Mouse (Mus musculus): ENCODE results near the gene Wdr90. TPM values are rescaled to one million over a fixed set of nuclear protein-coding genes. Genes with fewer than 3 reads are reported as not detected.

The Wdr90 gene
- polyA plus RNA-seq, 1 experiment from 2014 or later, result 3.4 TPM

DNA sequence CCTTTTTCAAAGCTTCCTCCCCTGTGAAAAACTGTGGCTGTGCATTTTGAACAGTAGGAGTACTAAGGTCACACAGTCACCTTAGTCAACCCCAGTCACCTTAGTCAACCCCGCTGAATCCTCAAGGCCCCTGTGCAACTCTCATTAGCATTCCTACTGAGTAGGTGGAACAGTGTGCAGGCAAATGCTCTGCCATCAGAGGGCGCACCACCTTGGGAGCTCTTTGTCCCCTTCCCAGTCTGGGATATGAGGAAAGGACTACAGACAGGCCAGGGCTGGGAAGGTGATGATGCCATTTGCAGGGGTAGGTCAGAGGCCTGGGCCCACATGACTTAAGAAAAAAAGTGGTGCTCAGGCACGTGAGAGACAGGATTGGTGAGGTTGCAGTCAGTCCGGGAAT, 18.0 kb upstream of the Wdr90 start:
- Histone ChIP-seq H3K9me3 (ENCODE audit: low read length) (no peaks in the 10 kb centered on the region), H3K9ac (replicated peaks) (no peak overlapping the region), H3K4me2 (ENCODE audit: low read depth, low read length) (no peak overlapping the region), H3K4me1 (ENCODE audit: insufficient read depth) (peaks cover 27% of the 10 kb centered on the region), H3K27me3 (ENCODE audit: insufficient read depth, low read length) (no peaks in the 10 kb centered on the region), H3K36me3 (replicated peaks; ENCODE audit: insufficient read depth, low read length) (peaks cover 17% of the 10 kb centered on the region), H3K27ac (ENCODE audit: low read depth) (no peak overlapping the region), H3K4me3 (ENCODE audit: low read depth, low read length) (no peak overlapping the region)
- ATAC-seq (no peak), DNase-seq (no peak)
- TF ChIP-seq CTCF (IDR thresholded peaks at IDR 0.05; ENCODE audit: low read depth), result peak; percentile 65
- TF ChIP-seq EP300 (IDR thresholded peaks at IDR 0.05; ENCODE audit: low read depth), result no peak
- 66% methylated on average over 4 of the region's 4 CpGs for WGBS (ENCODE audit: insufficient replicate concordance)

DNA sequence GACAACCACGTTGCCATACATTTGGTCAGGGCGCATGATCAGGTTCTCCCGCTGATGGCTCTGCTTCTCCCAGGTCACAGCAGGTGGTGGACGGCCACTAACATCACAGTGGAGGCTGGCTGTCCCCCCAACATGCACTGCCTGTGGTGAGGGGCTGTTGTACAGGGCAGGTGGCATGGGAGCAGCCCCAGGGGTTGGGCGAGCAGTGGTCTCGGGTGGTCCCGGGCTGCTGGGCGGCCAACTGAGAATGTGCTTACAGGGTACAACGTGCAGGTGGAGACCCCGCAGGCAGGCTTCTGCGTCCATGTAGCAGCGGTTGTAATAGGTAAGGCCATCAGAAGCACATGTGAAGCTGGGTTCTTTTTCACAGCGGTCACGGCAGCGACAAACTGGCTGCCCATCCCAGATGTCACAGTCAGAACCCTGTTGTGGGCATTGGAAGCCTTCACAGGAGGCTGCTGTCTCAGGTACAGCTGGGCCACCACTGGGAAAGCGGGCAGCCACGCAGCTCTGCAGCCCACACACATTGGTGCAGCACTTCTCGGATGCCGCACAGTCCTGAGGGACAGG, 17.4 kb upstream of the Wdr90 start:
- Histone ChIP-seq H3K27me3 (ENCODE audit: insufficient read depth, low read length) (no peaks in the 10 kb centered on the region), H3K36me3 (replicated peaks; ENCODE audit: insufficient read depth, low read length) (peaks cover 17% of the 10 kb centered on the region), H3K4me2 (ENCODE audit: low read depth, low read length) (no peak overlapping the region), H3K9me3 (ENCODE audit: low read length) (no peaks in the 10 kb centered on the region), H3K4me3 (ENCODE audit: low read depth, low read length) (no peak overlapping the region), H3K9ac (replicated peaks) (no peak overlapping the region), H3K27ac (ENCODE audit: low read depth) (no peak overlapping the region), H3K4me1 (ENCODE audit: insufficient read depth) (peaks cover 31% of the 10 kb centered on the region)
- ATAC-seq (no peak), DNase-seq (no peak)
- 91% methylated on average over 19 of the region's 19 CpGs for WGBS (ENCODE audit: insufficient replicate concordance)
- no peak for TF ChIP-seq CTCF (IDR thresholded peaks at IDR 0.05; ENCODE audit: low read depth)
- TF ChIP-seq EP300 (IDR thresholded peaks at IDR 0.05; ENCODE audit: low read depth), result no peak

DNA sequence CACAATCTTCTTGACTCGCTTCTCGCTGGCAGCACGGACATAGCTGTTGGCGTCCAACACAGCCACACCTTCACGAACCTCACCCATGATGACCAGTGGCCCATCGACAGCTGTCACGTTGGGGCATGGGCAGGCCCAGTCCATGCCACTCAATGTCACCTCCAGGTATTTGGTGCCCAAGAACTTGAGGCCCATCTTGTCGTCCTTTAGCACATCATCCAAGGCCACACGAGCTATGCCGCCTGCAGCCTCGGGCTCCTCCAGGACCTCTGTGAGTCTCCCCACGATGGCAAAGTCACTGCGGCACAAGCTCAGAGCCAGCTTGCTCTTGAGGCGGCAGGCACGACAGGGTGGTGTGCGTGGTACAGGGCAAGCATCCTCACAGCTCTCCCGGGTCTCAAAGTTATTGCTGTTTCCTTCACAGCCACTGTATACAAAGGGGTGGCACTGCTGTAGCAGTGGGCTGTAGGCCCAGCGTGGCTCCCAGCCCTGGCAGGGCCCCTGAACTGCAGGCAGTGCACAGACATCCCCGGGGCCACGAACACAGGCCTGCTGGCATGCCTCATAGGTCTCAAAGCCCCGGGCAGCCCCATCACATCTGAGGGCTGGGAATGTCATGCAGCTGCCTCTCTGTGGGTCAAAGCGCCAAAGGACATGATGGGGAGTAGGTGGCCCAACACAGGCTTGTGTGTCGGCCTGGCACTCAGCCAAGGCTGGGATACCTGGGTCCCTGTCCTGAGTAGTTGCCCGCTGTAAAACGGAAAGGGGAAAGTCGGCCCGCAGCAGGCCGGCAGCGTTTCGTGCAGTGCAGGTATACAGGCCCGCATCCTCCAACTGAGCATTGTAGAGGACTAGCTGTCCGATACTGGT, 16.7 kb upstream of the Wdr90 start:
- Histone ChIP-seq H3K4me3 (ENCODE audit: low read depth, low read length) (no peak overlapping the region), H3K9ac (replicated peaks) (no peak overlapping the region), H3K4me1 (ENCODE audit: insufficient read depth) (peaks cover 31% of the 10 kb centered on the region), H3K27me3 (ENCODE audit: insufficient read depth, low read length) (no peaks in the 10 kb centered on the region), H3K27ac (ENCODE audit: low read depth) (no peak overlapping the region), H3K36me3 (replicated peaks; ENCODE audit: insufficient read depth, low read length) (peaks cover 13% of the 10 kb centered on the region), H3K9me3 (ENCODE audit: low read length) (no peaks in the 10 kb centered on the region), H3K4me2 (ENCODE audit: low read depth, low read length) (no peak overlapping the region)
- no peak for ATAC-seq
- no peak for TF ChIP-seq EP300 (IDR thresholded peaks at IDR 0.05; ENCODE audit: low read depth)
- TF ChIP-seq CTCF (IDR thresholded peaks at IDR 0.05; ENCODE audit: low read depth), result no peak
- 87% methylated on average over 32 of the region's 32 CpGs for WGBS (ENCODE audit: insufficient replicate concordance)
- DNase-seq, result no peak

DNA sequence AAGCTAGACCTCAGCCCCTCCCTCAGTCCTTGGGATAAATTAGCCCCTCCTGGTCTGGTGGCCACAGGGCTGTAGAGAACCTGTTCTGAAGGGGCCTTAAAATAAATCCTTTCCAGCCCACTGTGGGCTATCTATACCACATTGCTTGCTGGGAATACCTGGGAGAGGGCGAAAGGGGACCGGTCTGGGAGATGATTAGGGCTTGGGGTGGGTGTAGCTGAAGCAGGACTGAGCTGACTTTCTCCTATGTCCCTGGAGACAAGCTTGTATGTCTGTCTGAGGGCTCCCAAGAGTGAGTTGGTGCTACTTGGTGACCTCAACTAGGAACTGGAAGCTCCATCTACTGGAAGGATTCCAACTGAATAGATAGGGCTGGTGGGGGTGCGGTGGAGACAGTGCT, 15.7 kb upstream of the Wdr90 start:
- Histone ChIP-seq H3K9me3 (ENCODE audit: low read length) (no peaks in the 10 kb centered on the region), H3K4me2 (ENCODE audit: low read depth, low read length) (0 out of 2 replicates have a peak overlapping the region, but pooled peaks have one; percentile 85), H3K4me1 (ENCODE audit: insufficient read depth) (peaks cover 31% of the 10 kb centered on the region), H3K27ac (ENCODE audit: low read depth) (peak overlapping the region; percentile 88; the same call in 1 of the 2 replicates), H3K36me3 (replicated peaks; ENCODE audit: insufficient read depth, low read length) (peaks cover 10% of the 10 kb centered on the region), H3K27me3 (ENCODE audit: insufficient read depth, low read length) (no peaks in the 10 kb centered on the region), H3K4me3 (ENCODE audit: low read depth, low read length) (no peak overlapping the region), H3K9ac (replicated peaks) (no peak overlapping the region)
- WGBS (ENCODE audit: insufficient replicate concordance), result 85% methylated on average over 3 of the region's 3 CpGs
- DNase-seq, result no peak
- TF ChIP-seq CTCF (IDR thresholded peaks at IDR 0.05; ENCODE audit: low read depth), result no peak
- no peak for TF ChIP-seq EP300 (IDR thresholded peaks at IDR 0.05; ENCODE audit: low read depth)
- no peak for ATAC-seq

- peak overlapping the region; percentile 85 for H3K4me2 ChIP-seq (ENCODE audit: low read depth, low read length)
- H3K36me3 ChIP-seq (replicated peaks; ENCODE audit: insufficient read depth, low read length), result peaks cover 10% of the 10 kb centered on the region
- no peak for TF ChIP-seq EP300 (IDR thresholded peaks at IDR 0.05; ENCODE audit: low read depth)
- TF ChIP-seq CTCF (IDR thresholded peaks at IDR 0.05; ENCODE audit: low read depth), result no peak
- ATAC-seq (0 out of 2 replicates have a peak, but pooled peaks have one; percentile 20), DNase-seq (peak; percentile 53)
- peak overlapping the region; percentile 88 for H3K27ac ChIP-seq (ENCODE audit: low read depth)
- no peaks in the 10 kb centered on the region for H3K9me3 ChIP-seq (ENCODE audit: low read length)
- H3K4me3 ChIP-seq (ENCODE audit: low read depth, low read length), result peak overlapping the region; percentile 69
- WGBS (ENCODE audit: insufficient replicate concordance), result 59% methylated on average over 10 of the region's 10 CpGs
- H3K9ac ChIP-seq (replicated peaks), result peak overlapping the region; percentile 64
- H3K27me3 ChIP-seq (ENCODE audit: insufficient read depth, low read length), result no peaks in the 10 kb centered on the region
- H3K4me1 ChIP-seq (ENCODE audit: insufficient read depth), result peaks cover 31% of the 10 kb centered on the region
These were observed 15.1 kb upstream of the Wdr90 start for GRCm38 (mm10) chr17:25876347-25876915.

Measured in liver, postnatal 0 days (tissue).